Mouse (Mus musculus): ENCODE data around the gene Hipk4. TPM values are rescaled to one million over a fixed set of nuclear protein-coding genes. Genes with fewer than 3 reads are reported as not detected.
"Not testable (repeated sequence)": the region's sequence is repeated elsewhere in the genome, so short reads cannot be mapped to it uniquely, and the experiment has no call there.

Gene Hipk4
- polyA plus RNA-seq, 1 experiment from 2014 or later = 0.57 TPM

DNA sequence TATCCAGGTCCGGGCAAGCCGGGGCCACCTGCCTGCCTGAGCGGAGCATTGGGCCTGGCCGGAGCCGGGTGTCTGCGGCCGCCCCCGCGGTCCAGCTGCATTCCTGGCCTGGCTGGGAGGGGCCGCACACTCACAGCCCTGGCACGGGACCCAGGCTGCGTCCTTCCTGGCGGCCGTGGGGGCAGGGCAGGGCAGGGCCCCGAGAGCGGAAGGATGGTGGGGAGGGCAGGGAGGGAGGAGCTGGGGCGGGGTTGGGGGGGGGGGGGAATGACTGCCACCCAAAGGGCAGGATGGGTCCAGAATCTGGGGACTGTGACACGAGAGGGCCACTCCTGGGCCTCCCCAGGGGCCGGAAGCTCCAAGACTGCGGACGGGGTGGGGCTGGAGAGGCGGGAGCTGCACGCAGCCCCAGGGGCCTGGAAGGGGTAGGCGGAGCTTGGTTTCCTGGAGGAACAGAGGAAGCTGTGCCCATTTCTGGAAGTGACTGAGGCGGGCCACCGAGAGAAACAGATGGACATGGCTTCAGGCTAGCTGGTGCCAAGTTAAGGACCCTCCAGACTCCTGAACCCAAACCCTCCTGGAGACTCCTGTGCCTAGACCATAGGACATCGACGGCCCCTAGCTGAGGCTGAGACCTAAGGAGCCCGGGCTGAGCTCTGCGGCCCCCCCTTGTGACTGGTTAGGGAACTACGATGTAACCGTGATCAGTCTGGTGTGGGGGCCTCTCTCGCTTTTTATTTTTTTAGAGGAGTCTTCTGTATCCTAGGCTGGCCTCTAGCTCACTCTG lies 32.3 kb upstream of the Hipk4 start:
- Histone ChIP-seq H3K9me3 (replicated peaks; ENCODE audit: control insufficient read depth, low read length) (no peaks in the 10 kb centered on the region), H3K9ac (ENCODE audit: low read depth, low read length) (peak overlapping the region; percentile 66), H3K4me2 (peak overlapping the region; percentile 63), H3K36me3 (ENCODE audit: control insufficient read depth, insufficient read depth, low read length) (0 out of 2 replicates have a peak, but pooled peaks cover 5% of the 10 kb centered on the region), H3K27ac (ENCODE audit: low read depth, low read length) (peak overlapping the region; percentile 91), H3K27me3 (ENCODE audit: control insufficient read depth, insufficient read depth, low read length) (no peaks in the 10 kb centered on the region), H3K4me3 (ENCODE audit: low read depth, low read length) (peak overlapping the region; percentile 36), H3K4me1 (ENCODE audit: control insufficient read depth, insufficient read depth, low read length) (peaks cover 34% of the 10 kb centered on the region)
- WGBS (ENCODE audit: insufficient replicate concordance) = 1% methylated on average over 32 of the region's 33 CpGs
- ATAC-seq (replicated peaks; ENCODE audit: insufficient number of reproducible peaks, low FRiP score, low TSS enrichment) = peak; percentile 84

DNA sequence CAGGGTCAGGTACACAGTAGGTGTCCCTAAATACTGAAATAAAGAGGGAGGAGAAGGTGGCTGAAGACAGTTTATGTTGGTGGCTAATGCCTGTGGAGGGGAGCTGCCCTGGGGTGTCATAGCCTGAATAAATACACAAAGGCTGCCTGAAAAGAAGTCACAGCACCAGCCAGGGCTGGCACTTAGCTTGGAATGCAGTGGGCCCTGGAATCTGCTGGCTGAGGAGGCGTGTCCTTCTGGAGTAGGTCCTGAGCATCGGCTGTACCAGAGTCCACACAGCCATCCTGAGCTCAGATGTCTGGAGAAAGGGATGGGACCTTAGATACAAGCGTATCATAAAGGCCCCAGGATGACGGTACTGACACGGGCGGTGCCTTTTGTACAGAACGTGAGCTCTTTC lies 31.2 kb upstream of the Hipk4 start:
- peak overlapping the region; percentile 63 for H3K4me2 ChIP-seq
- H3K9me3 ChIP-seq (replicated peaks; ENCODE audit: control insufficient read depth, low read length) = no peaks in the 10 kb centered on the region
- H3K9ac ChIP-seq (ENCODE audit: low read depth, low read length) = peak overlapping the region; percentile 43; the same call in 1 of the 2 replicates
- H3K4me3 ChIP-seq (ENCODE audit: low read depth, low read length) = no peak overlapping the region
- 55% methylated on average over 7 of the region's 7 CpGs for WGBS (ENCODE audit: insufficient replicate concordance)
- H3K27me3 ChIP-seq (ENCODE audit: control insufficient read depth, insufficient read depth, low read length) = no peaks in the 10 kb centered on the region
- peaks cover 31% of the 10 kb centered on the region for H3K4me1 ChIP-seq (ENCODE audit: control insufficient read depth, insufficient read depth, low read length)
- ATAC-seq (replicated peaks; ENCODE audit: insufficient number of reproducible peaks, low FRiP score, low TSS enrichment) = no peak
- H3K36me3 ChIP-seq (ENCODE audit: control insufficient read depth, insufficient read depth, low read length) = 0 out of 2 replicates have a peak, but pooled peaks cover 5% of the 10 kb centered on the region
- peak overlapping the region; percentile 91 for H3K27ac ChIP-seq (ENCODE audit: low read depth, low read length)

DNA sequence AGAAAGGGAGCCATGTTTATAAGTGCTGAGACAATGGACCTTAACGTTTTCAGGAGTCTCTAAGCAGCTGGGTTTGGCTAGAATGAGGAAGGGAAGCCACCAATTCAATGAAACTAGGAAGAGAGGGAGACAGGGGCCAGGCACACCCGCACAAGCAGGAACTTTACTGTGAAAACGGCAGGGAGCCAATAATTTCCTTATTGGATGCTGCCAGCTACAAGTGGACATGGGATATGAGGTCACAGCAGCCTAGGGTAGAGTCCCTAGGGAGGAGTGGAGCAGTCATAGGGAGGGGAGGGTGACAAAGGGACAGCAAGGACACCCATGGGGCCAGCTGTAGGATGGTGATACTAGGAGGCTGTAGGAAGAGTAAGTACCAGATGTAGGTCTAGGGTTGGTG lies 30.0 kb upstream of the Hipk4 start:
- WGBS (ENCODE audit: insufficient replicate concordance) = 70% methylated on average over 3 of the region's 3 CpGs
- H3K27ac ChIP-seq (ENCODE audit: low read depth, low read length) = no peak overlapping the region

DNA sequence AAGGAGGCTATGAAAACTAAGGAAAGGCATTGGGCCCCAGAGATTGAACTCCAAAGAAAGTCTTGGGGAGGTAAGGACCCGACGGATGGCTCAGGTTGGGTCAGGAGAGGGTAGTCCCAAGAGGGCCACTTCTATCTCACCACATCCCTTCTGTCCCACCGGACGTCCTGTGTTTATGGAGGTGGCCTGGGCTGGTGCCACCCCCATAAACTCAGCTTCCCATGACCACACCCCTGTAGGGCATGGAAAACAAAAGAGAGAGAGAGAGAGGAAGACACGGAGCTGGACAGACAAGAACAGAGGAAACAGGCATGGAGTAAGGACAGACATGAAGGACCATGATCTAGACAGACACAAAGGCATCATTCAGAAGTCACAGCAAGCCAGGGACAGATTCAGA lies 29.6 kb upstream of the Hipk4 start:
- no peak overlapping the region for H3K4me2 ChIP-seq
- H3K36me3 ChIP-seq (ENCODE audit: control insufficient read depth, insufficient read depth, low read length) = 0 out of 2 replicates have a peak, but pooled peaks cover 5% of the 10 kb centered on the region
- H3K4me3 ChIP-seq (ENCODE audit: low read depth, low read length) = no peak overlapping the region
- H3K9me3 ChIP-seq (replicated peaks; ENCODE audit: control insufficient read depth, low read length) = no peaks in the 10 kb centered on the region
- 82% methylated on average over 5 of the region's 5 CpGs for WGBS (ENCODE audit: insufficient replicate concordance)
- H3K9ac ChIP-seq (ENCODE audit: low read depth, low read length) = no peak overlapping the region
- H3K4me1 ChIP-seq (ENCODE audit: control insufficient read depth, insufficient read depth, low read length) = peaks cover 32% of the 10 kb centered on the region
- no peak for ATAC-seq (replicated peaks; ENCODE audit: insufficient number of reproducible peaks, low FRiP score, low TSS enrichment)
- no peaks in the 10 kb centered on the region for H3K27me3 ChIP-seq (ENCODE audit: control insufficient read depth, insufficient read depth, low read length)
- H3K27ac ChIP-seq (ENCODE audit: low read depth, low read length) = no peak overlapping the region

More for the DNA sequence above, 30.0 kb upstream of the Hipk4 start:
- peaks cover 35% of the 10 kb centered on the region for H3K4me1 ChIP-seq (ENCODE audit: control insufficient read depth, insufficient read depth, low read length)
- no peak overlapping the region for H3K9ac ChIP-seq (ENCODE audit: low read depth, low read length)
- no peak overlapping the region for H3K4me2 ChIP-seq
- H3K9me3 ChIP-seq (replicated peaks; ENCODE audit: control insufficient read depth, low read length) = no peaks in the 10 kb centered on the region
- ATAC-seq (replicated peaks; ENCODE audit: insufficient number of reproducible peaks, low FRiP score, low TSS enrichment) = no peak
- H3K4me3 ChIP-seq (ENCODE audit: low read depth, low read length) = no peak overlapping the region
- 0 out of 2 replicates have a peak, but pooled peaks cover 5% of the 10 kb centered on the region for H3K36me3 ChIP-seq (ENCODE audit: control insufficient read depth, insufficient read depth, low read length)
- no peaks in the 10 kb centered on the region for H3K27me3 ChIP-seq (ENCODE audit: control insufficient read depth, insufficient read depth, low read length)

DNA sequence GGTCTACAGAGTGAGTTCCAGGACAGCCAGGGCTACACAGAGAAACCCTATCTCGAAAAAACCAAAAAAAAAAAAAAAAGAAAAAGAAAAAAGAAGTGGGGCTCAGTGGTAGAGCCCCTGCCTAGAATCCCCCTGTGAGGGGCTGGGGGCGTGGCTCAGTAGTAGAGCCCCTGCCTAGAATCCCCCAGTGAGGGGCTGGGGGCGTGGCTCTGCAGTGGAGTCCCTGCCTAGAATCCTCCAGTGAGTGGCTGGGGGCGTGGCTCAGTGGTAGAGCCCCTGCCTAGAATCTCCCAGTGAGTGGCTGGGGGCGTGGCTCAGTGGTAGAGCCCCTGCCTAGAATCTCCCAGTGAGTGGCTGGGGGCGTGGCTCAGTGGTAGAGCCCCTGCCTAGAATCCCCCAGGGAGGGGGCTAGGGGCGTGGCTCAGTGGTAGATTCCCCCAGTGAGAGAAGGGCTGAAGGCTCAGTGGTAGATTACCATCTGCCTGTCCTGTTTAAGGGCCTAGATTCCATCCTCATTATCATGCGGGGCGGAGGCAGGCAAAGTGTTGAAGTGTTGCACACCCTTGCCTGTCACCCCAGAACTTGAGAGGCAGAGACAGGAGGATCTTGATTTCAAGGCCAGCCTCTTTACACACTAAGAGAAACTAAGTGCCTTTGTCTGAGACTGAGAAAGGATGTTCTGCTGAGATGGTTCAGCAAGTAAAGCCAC lies 28.3 kb upstream of the Hipk4 start:
- WGBS (ENCODE audit: insufficient replicate concordance) = 92% methylated on average over 9 of the region's 9 CpGs
- H3K36me3 ChIP-seq (ENCODE audit: control insufficient read depth, insufficient read depth, low read length); H3K27me3 ChIP-seq (ENCODE audit: control insufficient read depth, insufficient read depth, low read length); H3K4me3 ChIP-seq (ENCODE audit: low read depth, low read length); H3K9ac ChIP-seq (ENCODE audit: low read depth, low read length); H3K4me2 ChIP-seq; H3K27ac ChIP-seq (ENCODE audit: low read depth, low read length); H3K9me3 ChIP-seq (replicated peaks; ENCODE audit: control insufficient read depth, low read length); ATAC-seq (replicated peaks; ENCODE audit: insufficient number of reproducible peaks, low FRiP score, low TSS enrichment): not testable (repeated sequence)
- H3K4me1 ChIP-seq (ENCODE audit: control insufficient read depth, insufficient read depth, low read length) = peaks cover 21% of the 10 kb centered on the region

DNA sequence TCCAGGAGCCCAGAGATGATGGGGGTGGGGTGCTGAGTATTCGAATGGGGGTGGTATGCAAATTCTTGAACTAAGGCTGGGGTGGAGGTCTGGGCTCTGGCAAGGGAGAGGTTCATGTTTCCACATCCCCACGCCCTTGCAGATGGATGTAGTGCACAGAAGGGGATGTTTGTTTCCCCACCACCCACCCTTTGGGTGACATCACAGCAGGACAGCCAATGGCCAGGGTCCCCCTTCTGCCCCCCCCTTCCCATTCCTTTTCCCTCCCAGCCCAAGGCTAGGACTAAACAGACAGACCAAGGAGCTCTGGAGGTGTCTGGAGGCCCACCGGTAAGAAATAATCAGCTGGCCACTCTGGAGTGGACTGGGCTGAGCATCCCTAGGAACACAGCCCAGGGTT lies 24.0 kb upstream of the Hipk4 start, which contains the start of gene Prx:
Prx (plus strand) TSS at position 289 of the 400 bp plus-strand sequence.
- Histone ChIP-seq H3K4me2 (no peak within 1 kb of the TSS), H3K4me3 (ENCODE audit: low read depth, low read length) (no peak within 1 kb of the TSS), H3K4me1 (ENCODE audit: control insufficient read depth, insufficient read depth, low read length) (peaks cover 14% of the 10 kb centered on the region), H3K27me3 (ENCODE audit: control insufficient read depth, insufficient read depth, low read length) (no peaks in the 10 kb centered on the region), H3K9ac (ENCODE audit: low read depth, low read length) (no peak within 1 kb of the TSS), H3K27ac (ENCODE audit: low read depth, low read length) (no peak within 1 kb of the TSS), H3K36me3 (ENCODE audit: control insufficient read depth, insufficient read depth, low read length) (no peaks in the 10 kb centered on the region), H3K9me3 (replicated peaks; ENCODE audit: control insufficient read depth, low read length) (no peaks in the 10 kb centered on the region)
- 51% methylated on average over 3 of the region's 3 CpGs for WGBS (ENCODE audit: insufficient replicate concordance)
- no peak for ATAC-seq (replicated peaks; ENCODE audit: insufficient number of reproducible peaks, low FRiP score, low TSS enrichment)

DNA sequence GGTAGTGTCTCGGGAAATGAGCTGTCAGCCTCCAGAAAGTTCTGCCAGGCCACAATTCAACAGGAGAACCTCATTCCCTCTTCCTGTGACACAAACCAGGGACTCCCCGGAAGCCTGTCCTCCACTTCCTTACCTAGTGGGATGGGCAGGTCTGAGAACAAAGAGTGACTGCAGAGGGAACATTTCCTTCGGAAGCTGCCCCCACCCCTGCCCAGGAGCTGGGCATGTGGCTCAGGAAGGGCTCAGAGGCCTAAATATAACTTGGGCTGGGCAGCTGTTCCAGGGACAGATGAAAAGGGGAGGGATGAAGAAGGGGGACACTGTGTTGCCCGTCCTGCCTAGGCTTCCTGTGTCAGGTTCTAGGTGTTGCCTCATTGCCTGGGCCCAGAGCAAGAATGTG lies 21.4 kb upstream of the Hipk4 start:
- no peaks in the 10 kb centered on the region for H3K9me3 ChIP-seq (replicated peaks; ENCODE audit: control insufficient read depth, low read length)
- H3K4me2 ChIP-seq = no peak overlapping the region
- no peak overlapping the region for H3K9ac ChIP-seq (ENCODE audit: low read depth, low read length)
- H3K4me1 ChIP-seq (ENCODE audit: control insufficient read depth, insufficient read depth, low read length) = peaks cover 20% of the 10 kb centered on the region
- WGBS (ENCODE audit: insufficient replicate concordance) = 48% methylated on average over 4 of the region's 4 CpGs
- no peaks in the 10 kb centered on the region for H3K36me3 ChIP-seq (ENCODE audit: control insufficient read depth, insufficient read depth, low read length)
- no peaks in the 10 kb centered on the region for H3K27me3 ChIP-seq (ENCODE audit: control insufficient read depth, insufficient read depth, low read length)
- H3K4me3 ChIP-seq (ENCODE audit: low read depth, low read length) = no peak overlapping the region
- ATAC-seq (replicated peaks; ENCODE audit: insufficient number of reproducible peaks, low FRiP score, low TSS enrichment) = no peak
- peak overlapping the region; percentile 57 for H3K27ac ChIP-seq (ENCODE audit: low read depth, low read length)

DNA sequence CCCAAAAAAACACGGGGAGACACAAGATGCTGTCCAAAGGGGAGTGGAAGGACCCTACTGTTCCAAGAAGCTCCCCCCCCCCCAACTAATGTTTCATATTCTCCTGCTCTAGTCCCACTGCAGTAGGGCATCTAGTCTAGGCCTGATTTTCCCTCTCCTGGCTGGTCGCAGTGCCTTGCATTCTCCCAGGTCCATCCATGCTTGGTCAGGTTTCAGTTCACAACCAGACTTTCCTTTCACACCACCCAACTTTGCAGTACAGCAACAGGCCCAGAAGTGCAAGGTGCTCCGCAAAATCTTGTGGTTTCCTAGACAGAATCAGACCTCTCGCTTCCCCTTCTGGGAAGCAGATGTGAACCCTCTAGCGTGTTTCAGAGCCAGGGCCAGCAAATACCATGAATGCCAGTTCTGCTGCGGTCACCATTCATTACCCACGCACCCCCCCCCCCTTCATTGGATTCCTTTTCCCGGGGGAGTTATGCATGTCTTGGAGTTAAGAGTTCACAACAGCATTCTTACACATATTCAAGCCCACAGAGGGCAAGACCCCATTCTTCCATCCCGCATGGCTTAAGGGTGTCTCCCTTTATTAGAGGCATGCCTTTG lies 16.2 kb upstream of the Hipk4 start:
- H3K9ac ChIP-seq (ENCODE audit: low read depth, low read length) = peak overlapping the region; percentile 3; the same call in 1 of the 2 replicates
- no peaks in the 10 kb centered on the region for H3K36me3 ChIP-seq (ENCODE audit: control insufficient read depth, insufficient read depth, low read length)
- H3K4me1 ChIP-seq (ENCODE audit: control insufficient read depth, insufficient read depth, low read length) = peaks cover 16% of the 10 kb centered on the region
- no peaks in the 10 kb centered on the region for H3K9me3 ChIP-seq (replicated peaks; ENCODE audit: control insufficient read depth, low read length)
- WGBS (ENCODE audit: insufficient replicate concordance) = 52% methylated on average over 9 of the region's 9 CpGs
- peak overlapping the region; percentile 65 for H3K4me3 ChIP-seq (ENCODE audit: low read depth, low read length)
- H3K4me2 ChIP-seq = peak overlapping the region; percentile 82
- peak overlapping the region; percentile 99 for H3K27ac ChIP-seq (ENCODE audit: low read depth, low read length)
- no peaks in the 10 kb centered on the region for H3K27me3 ChIP-seq (ENCODE audit: control insufficient read depth, insufficient read depth, low read length)
- ATAC-seq (replicated peaks; ENCODE audit: insufficient number of reproducible peaks, low FRiP score, low TSS enrichment) = no peak
